Mouse (Mus musculus) liver, embryonic 14.5 days (tissue): Measurements from ENCODE around the gene Hacd4.

ENCODE experiments used
- CTCF ChIP-seq: IDR thresholded peaks from 2 replicates; pipeline ENCODE4 v1.5.1; 2016; ENCODE audit warnings: antibody characterized with exemption, low read depth, control low read depth
- EP300 ChIP-seq: IDR thresholded peaks from 2 replicates; pipeline ENCODE4 v1.6.1; 2016; ENCODE audit warnings: antibody characterized with exemption, low read depth

DNA sequence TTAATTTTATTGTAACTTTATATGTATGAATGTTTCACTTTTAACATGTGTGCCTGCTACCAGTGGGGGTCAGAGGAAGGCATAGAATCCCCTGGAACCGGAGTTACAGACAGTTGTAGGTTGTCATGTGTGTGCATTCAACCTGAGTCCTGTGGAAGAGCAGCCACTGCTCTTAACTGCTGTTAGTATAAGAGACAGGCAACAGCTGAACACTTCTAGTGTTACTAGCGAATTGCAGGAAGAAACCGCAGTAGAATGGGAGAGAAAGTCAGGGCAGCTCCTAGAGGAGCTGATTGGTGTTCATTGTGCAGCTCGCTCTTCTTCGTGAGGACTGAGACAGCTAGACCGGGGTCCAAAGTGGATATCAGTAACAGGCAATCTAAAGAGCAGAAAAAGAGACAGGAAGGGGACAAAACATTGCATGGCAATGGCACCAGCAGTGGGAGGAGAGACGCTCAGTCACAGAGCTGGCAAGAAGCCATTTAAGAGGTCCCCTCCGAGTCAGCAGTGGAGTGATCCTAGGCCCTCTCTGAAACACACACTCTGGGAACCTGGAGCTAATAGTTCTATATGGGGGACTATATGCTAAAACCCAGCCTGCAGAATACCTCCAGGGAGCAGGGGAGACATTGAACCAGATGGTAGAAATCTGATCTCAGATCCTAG lies 24.4 kb upstream of the Hacd4 start:
- TF ChIP-seq EP300 (no peak), CTCF (no peak)
